In the genomic region with DNA sequence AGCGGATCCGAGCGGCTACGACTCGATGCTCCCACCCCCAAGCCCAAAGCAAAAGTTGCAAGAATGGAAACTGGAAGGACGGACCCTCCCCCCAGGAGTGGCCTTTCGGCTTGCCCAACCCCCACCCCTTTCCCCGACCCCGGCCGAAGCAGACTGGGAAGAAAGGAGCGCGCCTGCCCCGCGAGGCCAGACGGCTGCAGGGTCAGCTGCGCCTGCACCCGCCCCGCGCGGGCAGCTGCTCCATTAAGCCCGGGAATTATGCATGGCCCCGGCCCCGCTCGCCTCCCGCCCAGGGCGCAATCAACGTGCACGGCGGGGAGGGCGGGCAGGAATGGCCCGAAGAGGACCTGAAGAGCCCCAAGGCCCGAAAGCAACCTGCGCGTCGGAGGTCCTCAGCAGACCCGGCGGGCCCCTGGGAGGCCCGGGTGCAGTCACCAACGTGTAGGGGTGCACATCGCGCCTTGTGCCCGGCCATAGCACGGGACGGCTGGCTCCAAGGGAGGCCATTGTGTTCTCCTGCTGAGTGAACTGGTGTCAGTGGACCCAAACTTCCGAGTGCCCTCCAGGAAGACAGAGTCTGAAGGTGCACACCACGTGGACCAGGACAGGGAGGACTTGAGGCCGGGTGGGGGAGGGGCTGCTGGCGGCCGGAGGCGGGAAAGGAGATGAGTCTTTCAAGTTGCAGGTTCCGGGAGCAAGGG, we compare ENCODE assay signal across 9 mouse cellular contexts. TPM values are rescaled to one million over a fixed set of nuclear protein-coding genes. Genes with fewer than 3 reads are reported as not detected.
DNase-seq lines count a peak whose midpoint lies in the region; ATAC-seq and TF ChIP-seq lines count a peak whose summit lies in the region.
"Had no signal": no experiment of that assay in that cellular context is flagged by ENCODE, and none has a peak within 500 bp of the region (broad histone marks: within the 10 kb centered on the region; RNA-seq: fewer than 3 reads in every experiment).

No protein-coding gene starts in this region.

- 3% methylated on average over 50 of the region's 51 CpGs for WGBS in forebrain, postnatal 0 days
- 1% methylated on average over 51 of the region's 51 CpGs for WGBS in kidney, postnatal 0 days
- 5% methylated on average over 47 of the region's 51 CpGs for WGBS in midbrain, postnatal 0 days

- H3K4me3 ChIP-seq in ES-E14 (ENCODE audit: insufficient read depth in 1 of 2, low read depth in 1 of 2, low read length in 2 of 2, poor library complexity in 1 of 2, severe bottlenecking in 1 of 2): peak overlapping the region; percentile 65 to 73
- H3K4me3 ChIP-seq in forebrain, postnatal 0 days (ENCODE audit: low read depth, low read length): peak overlapping the region; percentile 29
- H3K4me3 ChIP-seq in kidney, postnatal 0 days (replicated peaks; ENCODE audit: low read depth, low read length): peak overlapping the region; percentile 38
- peak overlapping the region; percentile 21 for H3K4me3 ChIP-seq in midbrain, postnatal 0 days (ENCODE audit: low read depth, low read length)

- ATAC-seq in forebrain, postnatal 0 days: peak; percentile 23; the same call in 1 of the 2 replicates
- ATAC-seq in kidney, postnatal 0 days (replicated peaks; ENCODE audit: low FRiP score, low read depth): peak; percentile 78
- ATAC-seq in midbrain, postnatal 0 days (ENCODE audit: low FRiP score): 0 out of 2 replicates have a peak, but pooled peaks have one; percentile 36

- DNase-seq in CD4-positive helper T cell, adult 2 months (ENCODE audit: low read depth, low spot score): peak; percentile 63
- no peak for DNase-seq in ES-E14 (ENCODE audit: low read depth, low spot score)
- DNase-seq in forebrain, postnatal 0 days: peak; percentile 41
- no peak for DNase-seq in kidney, postnatal 0 days (ENCODE audit: low spot score)
- no peak for DNase-seq in midbrain, postnatal 0 days (ENCODE audit: low spot score)
- DNase-seq in ovary, postnatal 14 days (ENCODE audit: low spot score): no peak
- no peak for DNase-seq in frontal cortex, postnatal 25 days (ENCODE audit: low spot score in 2 of 2)
- no peak for DNase-seq in cerebellum, adult 8-10 months

- H3K9me3 ChIP-seq in ES-E14 (ENCODE audit: control insufficient read depth, insufficient read depth, low read depth, low read length): no peaks in the 10 kb centered on the region
- no peaks in the 10 kb centered on the region for H3K9me3 ChIP-seq in forebrain, postnatal 0 days (ENCODE audit: low read length)
- H3K9me3 ChIP-seq in kidney, postnatal 0 days (replicated peaks; ENCODE audit: low read length): no peaks in the 10 kb centered on the region
- no peaks in the 10 kb centered on the region for H3K9me3 ChIP-seq in midbrain, postnatal 0 days (ENCODE audit: low read length)

- H3K27me3 ChIP-seq in forebrain, postnatal 0 days (ENCODE audit: insufficient read depth, low read length): no peaks in the 10 kb centered on the region
- H3K27me3 ChIP-seq in kidney, postnatal 0 days (ENCODE audit: insufficient read depth, low read length): no peaks in the 10 kb centered on the region
- no peaks in the 10 kb centered on the region for H3K27me3 ChIP-seq in midbrain, postnatal 0 days (ENCODE audit: insufficient read depth, low read length)

- in situ Hi-C loops in ES-E14 (cut with MboI; ENCODE audit: low sequenced_read_pairs in 2 of 2, unreplicated experiment in 2 of 2): no loop called here

- no peaks in the 10 kb centered on the region for H3K36me3 ChIP-seq in ES-E14 (ENCODE audit: control insufficient read depth, insufficient read depth, low read length, poor library complexity, severe bottlenecking)
- peaks cover 5% of the 10 kb centered on the region; the same call in 1 of the 2 replicates for H3K36me3 ChIP-seq in forebrain, postnatal 0 days (ENCODE audit: insufficient read depth)
- H3K36me3 ChIP-seq in kidney, postnatal 0 days (ENCODE audit: insufficient read depth, low read length): no peaks in the 10 kb centered on the region
- no peaks in the 10 kb centered on the region for H3K36me3 ChIP-seq in midbrain, postnatal 0 days (ENCODE audit: insufficient read depth, low read length)

- H3K4me1 ChIP-seq in ES-E14 (ENCODE audit: control insufficient read depth in 2 of 2, insufficient read depth in 2 of 2, low read length in 2 of 2, poor library complexity in 1 of 2): peaks cover 5 to 18% of the 10 kb centered on the region in 2 experiments; a peak in 3 of 4 replicates
- H3K4me1 ChIP-seq in forebrain, postnatal 0 days (ENCODE audit: insufficient read depth): peaks cover 33% of the 10 kb centered on the region
- peaks cover 29% of the 10 kb centered on the region for H3K4me1 ChIP-seq in kidney, postnatal 0 days (replicated peaks; ENCODE audit: insufficient read depth, low read length)
- H3K4me1 ChIP-seq in midbrain, postnatal 0 days (ENCODE audit: insufficient read depth, low read length): peaks cover 7% of the 10 kb centered on the region; the same call in 1 of the 2 replicates

- peak overlapping the region; percentile 69 for H3K9ac ChIP-seq in ES-E14 (ENCODE audit: insufficient read depth, low read depth, low read length, poor library complexity, severe bottlenecking)
- H3K9ac ChIP-seq in forebrain, postnatal 0 days: peak overlapping the region; percentile 55
- H3K9ac ChIP-seq in kidney, postnatal 0 days (ENCODE audit: low read depth, low read length): peak overlapping the region; percentile 53
- H3K9ac ChIP-seq in midbrain, postnatal 0 days (replicated peaks; ENCODE audit: low read length, poor library complexity, severe bottlenecking): 0 out of 2 replicates have a peak overlapping the region, but pooled peaks have one; percentile 1

- H3K4me2 ChIP-seq in forebrain, postnatal 0 days (ENCODE audit: low read depth): peak overlapping the region; percentile 65
- peak overlapping the region; percentile 75 for H3K4me2 ChIP-seq in kidney, postnatal 0 days (ENCODE audit: low read length)
- H3K4me2 ChIP-seq in midbrain, postnatal 0 days (ENCODE audit: low read depth, low read length, poor library complexity, severe bottlenecking): peak overlapping the region; percentile 51

- H3K27ac ChIP-seq in ES-E14 (ENCODE audit: insufficient read depth, low read depth, low read length, poor library complexity, severe bottlenecking): 0 out of 2 replicates have a peak overlapping the region, but pooled peaks have one; percentile 14
- H3K27ac ChIP-seq in forebrain, postnatal 0 days (ENCODE audit: low read depth, low read length): peak overlapping the region; percentile 86
- H3K27ac ChIP-seq in kidney, postnatal 0 days: peak overlapping the region; percentile 88
- H3K27ac ChIP-seq in midbrain, postnatal 0 days (ENCODE audit: low read depth, low read length): peak overlapping the region; percentile 19; the same call in 1 of the 2 replicates

- TF ChIP-seq CTCF in forebrain, postnatal 0 days (IDR thresholded peaks at IDR 0.05; ENCODE audit: low read depth): no peak
- no peak for TF ChIP-seq CTCF in kidney, postnatal 0 days (IDR thresholded peaks at IDR 0.05; ENCODE audit: low read depth)
- TF ChIP-seq CTCF in midbrain, postnatal 0 days (IDR thresholded peaks at IDR 0.05): no peak

TF ChIP-seq in ES-E14, 5 proteins besides CTCF, POLR2A, EP300 and RAD21:
- TF ChIP-seq CHD2 (IDR thresholded peaks at IDR 0.05; ENCODE audit: low read depth, low read length): no peak
- no peak for TF ChIP-seq ZNF384 (IDR thresholded peaks at IDR 0.05; ENCODE audit: low read depth, low read length)
- TF ChIP-seq ZC3H11A (IDR thresholded peaks at IDR 0.05; ENCODE audit: borderline replicate concordance, low read depth, low read length): no peak
- no peak for TF ChIP-seq MAFK (IDR thresholded peaks at IDR 0.05; ENCODE audit: insufficient read depth, low read depth, low read length)
- TF ChIP-seq HCFC1 (IDR thresholded peaks at IDR 0.05; ENCODE audit: borderline replicate concordance, insufficient read depth, low read length): no peak

RNA-seq across cellular contexts. Expression of gene Bcl11b, which starts 23.0 kb away (rescaled TPM):
- total RNA-seq in ES-E14 (2012; rRNA removed): 0.85 and 1.2 TPM in 2 replicates
- 103 and 122 TPM in 2 replicates for total RNA-seq in forebrain, postnatal 0 days (2014; rRNA removed)
- polyA plus RNA-seq in forebrain, postnatal 0 days (2015; fragmentation: Nextera tagmentation; extraction: Ambion mirVana): 45.4 and 70.1 TPM in 2 replicates
- polyA plus RNA-seq in kidney, postnatal 0 days (2015; fragmentation: Nextera tagmentation; extraction: Ambion mirVana): 2.2 and 2.4 TPM in 2 replicates
- 55.2 and 56.8 TPM in 2 replicates for total RNA-seq in midbrain, postnatal 0 days (2014; rRNA removed)
- 18.9 and 19.0 TPM in 2 replicates for polyA plus RNA-seq in midbrain, postnatal 0 days (2015; fragmentation: Nextera tagmentation; extraction: Ambion mirVana)
- total RNA-seq: common myeloid progenitor, adult 5-6 weeks had no signal

Comparison
In these comparisons a context has a peak if more than half of its experiments do, and no peak if none do; other contexts are left out.
1. DNase-seq: peak in CD4-positive helper T cell, adult 2 months (single experiment) and forebrain, postnatal 0 days (single experiment); none in ES-E14 (single experiment), kidney, postnatal 0 days (single experiment), midbrain, postnatal 0 days (single experiment), ovary, postnatal 14 days (single experiment), frontal cortex, postnatal 25 days (0 of 2) and cerebellum, adult 8-10 months (single experiment).
2. H3K27ac ChIP-seq: peak in every context shown above with its lines; median percentile 88 in kidney, postnatal 0 days; 86 in forebrain, postnatal 0 days; 19 in midbrain, postnatal 0 days; 14 in ES-E14.
3. H3K9ac ChIP-seq: peak in every context shown above with its lines; median percentile 69 in ES-E14; 55 in forebrain, postnatal 0 days; 53 in kidney, postnatal 0 days; 1 in midbrain, postnatal 0 days.
4. ATAC-seq: peak in every context shown above with its lines; median percentile 78 in kidney, postnatal 0 days; 36 in midbrain, postnatal 0 days; 23 in forebrain, postnatal 0 days.
5. RNA of gene Bcl11b, which starts 23.0 kb away (total RNA-seq): 103 to 122 TPM in forebrain, postnatal 0 days and 55.2 to 56.8 TPM in midbrain, postnatal 0 days; 0.85 to 1.2 TPM in ES-E14; every median in the first group is over 10 times any median in the second.
6. Peak in every context shown above with its lines, with median percentiles within 50 percentile points of each other: H3K4me3 ChIP-seq and H3K4me2 ChIP-seq.